Mouse (Mus musculus) lung, embryonic 14.5 days (tissue): ENCODE measurements at regions not wholly inside any gene's neighbourhood (a gene's known extent, or its start where the extent isn't known, plus 50 kb on each side); places are given as distances from the start of the nearest gene placed in this dataset.
A peak's percentile ranks its signal among the peaks of the same experiment; 100 is the strongest.
"Not testable (repeated sequence)": the region's sequence is repeated elsewhere in the genome, so short reads cannot be mapped to it uniquely, and the experiment has no call there.

Experiments used
- ATAC-seq: fragments of 200-750 bp; cut with Nextera tagmentation; 2 replicates; pipeline ENCODE4 v1.8.0; 2017; ENCODE audit warnings: mild to moderate bottlenecking, moderate TSS enrichment, moderate library complexity; ENCODE audit not compliant: insufficient read depth
- DNase-seq: peaks from one replicate; pipeline ENCODE4 v3.0.0-alpha.2; 2015
- H3K27ac ChIP-seq: fragments of 300-500 bp; sonication (generic); 2 replicates; pipeline ENCODE4 v1.5.1; 2014; ENCODE audit warnings: low read depth, mild to moderate bottlenecking, moderate library complexity
- H3K27me3 ChIP-seq: fragments of 300-500 bp; sonication (generic); 2 replicates; pipeline ENCODE4 v1.6.1; 2014; ENCODE audit warnings: low read length, control low read depth; ENCODE audit not compliant: insufficient read depth
- H3K36me3 ChIP-seq: fragments of 300-500 bp; sonication (generic); 2 replicates; pipeline ENCODE4 v1.6.1; 2014; ENCODE audit warnings: control low read depth; ENCODE audit not compliant: insufficient read depth
- H3K4me1 ChIP-seq: fragments of 300-500 bp; sonication (generic); 2 replicates; pipeline ENCODE4 v1.6.1; 2014; ENCODE audit warnings: antibody characterized with exemption, control low read depth; ENCODE audit not compliant: insufficient read depth
- H3K4me2 ChIP-seq: fragments of 300-500 bp; sonication (generic); 2 replicates; pipeline ENCODE4 v1.6.1; 2014; ENCODE audit warnings: mild to moderate bottlenecking
- H3K4me3 ChIP-seq: fragments of 300-500 bp; sonication (generic); 2 replicates; pipeline ENCODE4 v1.5.1; 2014; ENCODE audit warnings: low read depth, low read length
- H3K9ac ChIP-seq: fragments of 300-500 bp; sonication (generic); 2 replicates; pipeline ENCODE4 v1.6.1; 2014
- H3K9me3 ChIP-seq: fragments of 300-500 bp; sonication (generic); 2 replicates; pipeline ENCODE4 v1.6.1; 2016; ENCODE audit warnings: low read depth, low read length, control low read depth
- CTCF ChIP-seq: IDR thresholded peaks from 2 replicates; pipeline ENCODE4 v1.5.1; 2016; ENCODE audit warnings: antibody characterized with exemption, low read depth
- WGBS: fragments of 180-500 bp; shearing (Covaris S2); extraction: QIAGEN DNeasy Blood & Tissue Kit; methylation state at CpG from one replicate; pipeline ENCODE4 v1.1.7; 2014; 5-methylcytosine and 5-hydroxymethylcytosine counted together

DNA sequence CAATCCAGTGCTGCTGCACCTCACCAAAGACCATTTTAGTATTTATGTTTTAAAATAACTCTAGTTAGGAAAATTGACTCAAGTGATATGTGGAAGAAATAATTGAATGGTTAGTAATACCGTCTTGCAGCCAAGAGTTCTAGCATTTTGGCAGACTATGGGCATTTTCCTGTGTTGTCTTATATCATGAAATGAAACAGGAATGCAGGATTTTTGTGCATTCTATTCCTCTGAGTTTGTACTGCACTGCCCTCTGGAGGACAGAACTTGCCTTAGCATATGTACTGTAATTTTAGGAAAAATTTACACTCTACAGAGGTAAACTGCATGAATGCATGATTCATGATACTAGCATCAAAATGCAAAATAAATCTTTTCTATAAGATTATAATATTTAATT is 250.9 kb downstream of the Ppp1r3a start:
- H3K9me3 ChIP-seq: no peaks in the 10 kb centered on the region
- TF ChIP-seq CTCF: peak; percentile 75
- no peaks in the 10 kb centered on the region for H3K27me3 ChIP-seq
- 35% methylated on average over 1 of the region's 1 CpGs for WGBS
- H3K4me1 ChIP-seq: no peaks in the 10 kb centered on the region
- H3K4me2 ChIP-seq: no peak overlapping the region
- no peak overlapping the region for H3K4me3 ChIP-seq
- ATAC-seq (peak; percentile 56; the same call in 1 of the 2 replicates), DNase-seq (peak; percentile 85)
- no peak overlapping the region for H3K9ac ChIP-seq
- H3K27ac ChIP-seq: no peak overlapping the region
- no peaks in the 10 kb centered on the region for H3K36me3 ChIP-seq

GRCm38 (mm10) chr6:14500663-14501062 is 254.4 kb downstream of the Ppp1r3a start:
- 81% methylated on average over 2 of the region's 2 CpGs for WGBS
- H3K4me1 ChIP-seq: no peaks in the 10 kb centered on the region
- ATAC-seq (no peak), DNase-seq (no peak)
- H3K27ac ChIP-seq: no peak overlapping the region
- no peak overlapping the region for H3K4me2 ChIP-seq
- H3K4me3 ChIP-seq: no peak overlapping the region
- no peak overlapping the region for H3K9ac ChIP-seq
- no peaks in the 10 kb centered on the region for H3K27me3 ChIP-seq
- H3K9me3 ChIP-seq: no peaks in the 10 kb centered on the region
- no peaks in the 10 kb centered on the region for H3K36me3 ChIP-seq
- TF ChIP-seq CTCF: no peak

DNA sequence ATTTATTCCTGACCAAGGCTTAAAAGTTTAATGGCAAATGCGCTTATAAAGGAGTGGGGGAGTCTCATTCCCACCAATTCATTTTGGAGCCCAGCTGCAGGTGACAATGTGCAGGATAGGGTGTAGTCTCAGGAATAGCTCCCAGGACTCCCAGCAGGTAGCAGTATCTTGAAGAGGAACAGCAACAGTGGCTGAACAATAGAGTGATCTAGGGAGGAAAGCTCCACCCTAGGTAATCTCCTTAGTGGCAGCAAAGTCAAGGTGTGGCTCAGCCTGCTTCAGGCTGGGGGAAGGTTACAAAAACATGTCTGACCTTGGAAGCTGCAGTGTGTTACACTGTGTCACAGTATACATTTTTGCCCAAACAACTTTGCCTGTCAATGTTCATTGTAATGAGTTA is 255.2 kb downstream of the Ppp1r3a start:
- H3K4me2 ChIP-seq, H3K36me3 ChIP-seq, ATAC-seq, H3K27ac ChIP-seq, H3K27me3 ChIP-seq, H3K9me3 ChIP-seq, H3K4me1 ChIP-seq, H3K9ac ChIP-seq, H3K4me3 ChIP-seq, DNase-seq: not testable (repeated sequence)
- 65% methylated on average over 1 of the region's 1 CpGs for WGBS

DNA sequence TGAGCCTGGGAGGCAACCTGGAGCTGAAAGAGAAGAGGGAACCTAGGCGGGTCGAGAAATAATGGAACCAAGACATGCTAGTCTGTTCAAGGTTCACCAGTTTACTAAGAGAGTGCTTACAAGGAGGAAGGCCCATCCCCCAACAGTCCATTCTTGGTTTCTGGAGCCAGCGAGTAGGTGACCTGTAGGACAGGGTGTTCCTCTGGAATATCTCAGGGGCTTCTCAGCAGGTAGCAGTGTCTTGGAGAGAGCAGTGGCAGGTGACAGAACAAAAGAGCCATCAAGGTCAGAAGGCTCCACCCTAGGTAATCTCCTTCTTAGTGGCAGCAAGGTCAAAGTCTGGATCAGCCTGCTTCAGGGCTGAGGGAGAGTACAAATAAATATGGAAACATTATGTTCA is 268.4 kb downstream of the Ppp1r3a start:
- DNase-seq, H3K4me3 ChIP-seq, H3K4me2 ChIP-seq, H3K9ac ChIP-seq, H3K4me1 ChIP-seq, H3K9me3 ChIP-seq, H3K36me3 ChIP-seq, H3K27ac ChIP-seq, ATAC-seq, H3K27me3 ChIP-seq: not testable (repeated sequence)
- whole genome bisulfite sequencing: 75% methylated on average over 3 of the region's 3 CpGs

DNA sequence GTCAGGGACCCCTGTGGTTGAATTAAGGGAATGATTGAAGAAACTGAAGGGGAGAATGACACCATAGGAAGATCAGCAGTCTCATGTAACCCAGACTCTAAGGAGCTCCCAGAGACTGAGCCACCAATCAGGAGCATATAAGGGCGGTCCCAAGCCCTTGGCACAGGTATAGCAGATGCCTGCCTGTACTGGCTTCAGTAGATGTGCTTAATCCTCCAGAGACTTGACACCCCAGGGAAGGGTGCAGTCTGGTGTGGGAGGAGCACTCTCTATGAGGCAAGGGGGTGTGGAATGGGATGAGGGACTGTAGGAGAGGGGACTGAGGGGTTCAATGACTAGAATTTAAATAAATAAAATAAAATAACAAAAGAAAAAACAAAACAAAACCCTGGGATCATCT is 298.7 kb downstream of the Ppp1r3a start:
- ATAC-seq: no peak
- Histone ChIP-seq H3K9ac (no peak overlapping the region), H3K4me3 (no peak overlapping the region), H3K9me3 (no peaks in the 10 kb centered on the region), H3K4me2 (no peak overlapping the region), H3K4me1 (no peaks in the 10 kb centered on the region), H3K36me3 (no peaks in the 10 kb centered on the region), H3K27ac (no peak overlapping the region), H3K27me3 (no peaks in the 10 kb centered on the region)
- no peak for TF ChIP-seq CTCF
- no peak for DNase-seq
- WGBS: 77% methylated on average over 1 of the region's 1 CpGs

DNA sequence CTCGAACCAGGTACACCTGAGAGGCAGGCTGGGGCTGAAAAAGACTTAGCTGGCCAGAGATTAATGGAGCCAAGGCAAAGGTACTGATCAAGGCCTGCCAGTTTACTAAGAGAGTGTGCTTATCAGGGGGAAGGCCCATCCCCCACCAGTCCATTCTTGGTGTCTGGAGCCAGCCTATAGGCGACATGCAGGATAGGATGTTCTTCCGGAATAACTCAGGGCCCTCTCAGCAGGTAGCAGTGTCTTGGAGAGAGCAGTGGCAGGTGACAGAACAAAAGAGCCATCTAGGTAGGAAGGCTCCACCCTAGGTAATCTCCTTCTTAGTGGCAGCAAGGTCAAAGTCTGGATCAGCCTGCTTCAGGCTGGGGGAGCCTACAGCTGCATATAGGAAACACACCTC is 301.8 kb downstream of the Ppp1r3a start:
- ATAC-seq, H3K27me3 ChIP-seq, H3K9me3 ChIP-seq, DNase-seq, H3K27ac ChIP-seq, H3K36me3 ChIP-seq, H3K4me2 ChIP-seq, H3K4me1 ChIP-seq, H3K4me3 ChIP-seq, H3K9ac ChIP-seq: not testable (repeated sequence)
- 76% methylated on average over 3 of the region's 3 CpGs for WGBS

GRCm38 (mm10) chr6:14431751-14432150 is 323.3 kb downstream of the Ppp1r3a start:
- ATAC-seq (no peak), DNase-seq (no peak)
- H3K9ac ChIP-seq: no peak overlapping the region
- no peak for TF ChIP-seq CTCF
- H3K27me3 ChIP-seq: no peaks in the 10 kb centered on the region
- no peaks in the 10 kb centered on the region for H3K9me3 ChIP-seq
- no peaks in the 10 kb centered on the region for H3K4me1 ChIP-seq
- no peaks in the 10 kb centered on the region for H3K36me3 ChIP-seq
- H3K4me2 ChIP-seq: no peak overlapping the region
- no peak overlapping the region for H3K4me3 ChIP-seq
- no peak overlapping the region for H3K27ac ChIP-seq
- 81% methylated on average over 1 of the region's 1 CpGs for WGBS

DNA sequence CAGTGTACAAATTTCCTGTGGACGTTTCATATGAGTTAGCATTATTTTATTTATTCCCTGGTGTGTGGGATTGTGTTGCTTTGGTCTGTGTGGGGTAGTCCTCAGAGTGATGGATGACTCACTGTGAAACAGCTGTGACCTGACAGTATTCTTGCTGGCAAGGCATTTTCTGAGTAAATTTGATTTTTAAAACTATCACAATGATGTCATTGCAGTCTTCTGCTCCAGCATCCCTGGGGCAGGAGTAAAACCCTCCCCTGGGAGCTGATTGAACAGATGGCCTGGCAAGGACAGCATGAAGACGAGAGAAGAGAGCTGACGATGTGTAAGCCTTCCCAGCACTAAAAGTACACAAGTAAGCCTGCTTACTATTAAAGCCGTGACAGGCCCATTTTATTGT is 345.3 kb downstream of the Ppp1r3a start:
- WGBS: 47% methylated on average over 4 of the region's 4 CpGs
- H3K27me3 ChIP-seq: no peaks in the 10 kb centered on the region
- H3K9me3 ChIP-seq: no peaks in the 10 kb centered on the region
- TF ChIP-seq CTCF: no peak
- H3K9ac ChIP-seq: no peak overlapping the region
- DNase-seq (no peak), ATAC-seq (no peak)
- H3K36me3 ChIP-seq: no peaks in the 10 kb centered on the region
- no peak overlapping the region for H3K4me2 ChIP-seq
- no peaks in the 10 kb centered on the region for H3K4me1 ChIP-seq
- H3K27ac ChIP-seq: no peak overlapping the region
- H3K4me3 ChIP-seq: no peak overlapping the region
